Mouse (Mus musculus) ES-E14 (cell line): ENCODE data around the gene Batf3. TPM values are rescaled to one million over a fixed set of nuclear protein-coding genes. Genes with fewer than 3 reads are reported as not detected.
"Not testable (repeated sequence)": the region's sequence is repeated elsewhere in the genome, so short reads cannot be mapped to it uniquely, and the experiment has no call there.

Source experiments
- DNase-seq: peaks from one replicate; pipeline ENCODE4 v3.0.0-alpha.2; 2013; ENCODE audit warnings: low read depth, low spot score
- H3K27ac ChIP-seq: 2 replicates; pipeline ENCODE4 v1.5.1; 2012; ENCODE audit warnings: low read depth, mild to moderate bottlenecking, low read length, moderate library complexity, mixed read lengths; ENCODE audit not compliant: poor library complexity, insufficient read depth, severe bottlenecking
- H3K36me3 ChIP-seq: 2 replicates; pipeline ENCODE4 v1.6.1; 2012; ENCODE audit warnings: mild to moderate bottlenecking, low read length, moderate library complexity, mixed read lengths; ENCODE audit not compliant: control insufficient read depth, poor library complexity, insufficient read depth, severe bottlenecking
- H3K4me1 ChIP-seq, 2 experiments: fragments of 150-350 bp in 1 of 2; sonication (generic) in 1 of 2; 2 replicates each; pipeline ENCODE4 v1.6.1; 2012; ENCODE audit warnings: low read length in 2 of 2, mild to moderate bottlenecking in 1 of 2, mixed read lengths in 1 of 2; ENCODE audit not compliant: control insufficient read depth in 2 of 2, insufficient read depth in 2 of 2, poor library complexity in 1 of 2
- H3K4me3 ChIP-seq, 2 experiments: fragments of 150-350 bp in 1 of 2; sonication (generic) in 1 of 2; 2 replicates each; pipeline ENCODE4 v1.5.1; 2012; ENCODE audit warnings: low read length in 2 of 2, low read depth in 1 of 2, mild to moderate bottlenecking in 1 of 2, mixed read lengths in 1 of 2; ENCODE audit not compliant: insufficient read depth in 1 of 2, poor library complexity in 1 of 2, severe bottlenecking in 1 of 2
- H3K9ac ChIP-seq: 2 replicates; pipeline ENCODE4 v1.6.1; 2012; ENCODE audit warnings: low read depth, mild to moderate bottlenecking, low read length, mixed read lengths; ENCODE audit not compliant: poor library complexity, insufficient read depth, severe bottlenecking
- H3K9me3 ChIP-seq: fragments of 150-350 bp; sonication (generic); 2 replicates; pipeline ENCODE4 v1.6.1; 2012; ENCODE audit warnings: low read depth, mild to moderate bottlenecking, low read length; ENCODE audit not compliant: control insufficient read depth, insufficient read depth
- CHD2 ChIP-seq: IDR thresholded peaks from 2 replicates; pipeline ENCODE4 v1.6.1; 2014; ENCODE audit warnings: mild to moderate bottlenecking, low read depth, low read length, inconsistent platforms
- HCFC1 ChIP-seq: IDR thresholded peaks from 2 replicates; pipeline ENCODE4 v1.6.1; 2012; ENCODE audit warnings: low read length, inconsistent platforms, borderline replicate concordance; ENCODE audit not compliant: insufficient read depth
- MAFK ChIP-seq: IDR thresholded peaks from 2 replicates; pipeline ENCODE4 v1.6.1; 2014; ENCODE audit warnings: mild to moderate bottlenecking, low read depth, low read length, inconsistent platforms; ENCODE audit not compliant: insufficient read depth
- ZC3H11A ChIP-seq: IDR thresholded peaks from 2 replicates; pipeline ENCODE4 v1.6.1; 2012; ENCODE audit warnings: low read depth, mild to moderate bottlenecking, inconsistent platforms, low read length, borderline replicate concordance
- ZNF384 ChIP-seq: IDR thresholded peaks from 2 replicates; pipeline ENCODE4 v1.6.1; 2012; ENCODE audit warnings: low read depth, low read length, inconsistent platforms
- in situ Hi-C, 2 experiments: fragments of 600-800 bp; cut with MboI; formaldehyde crosslinking; loops; one replicate each; pipeline ENCODE4 v1.15.1; 2025; ENCODE audit warnings: low sequenced_read_pairs in 2 of 2, inconsistent platforms in 1 of 2; ENCODE audit not compliant: unreplicated experiment in 2 of 2
- total RNA-seq: library from RNA; depleted of rRNA; stranded (reverse); fragments of 300-350 nt; gene quantifications from 2 replicates; pipeline ENCODE4 v1.2.3, GENCODE M21; 2012

Batf3 gene
- total RNA-seq, 1 experiment = 2.8 TPM

GRCm38 (mm10) chr1:191138436-191138835 is 40.8 kb downstream of the Batf3 start:
- Histone ChIP-seq H3K9me3 (no peaks in the 10 kb centered on the region; the same call in 1 of the 2 replicates), H3K27ac (no peak overlapping the region), H3K36me3 (no peaks in the 10 kb centered on the region; the same call in 1 of the 2 replicates), H3K4me3 (no peak overlapping the region), H3K9ac (no peak overlapping the region), H3K4me1 (peaks cover 0 to 4% of the 10 kb centered on the region in 2 experiments; a peak in 1 of 4 replicates)
- TF ChIP-seq ZNF384 (no peak), MAFK (no peak), CHD2 (no peak), ZC3H11A (no peak), HCFC1 (no peak)
- DNase-seq = no peak
- in situ Hi-C loops = no loop called here

GRCm38 (mm10) chr1:191138874-191139495 is 41.3 kb downstream of the Batf3 start:
- Histone ChIP-seq H3K4me1 (peaks cover 0 to 4% of the 10 kb centered on the region in 2 experiments; a peak in 1 of 4 replicates), H3K36me3 (no peaks in the 10 kb centered on the region; the same call in 1 of the 2 replicates), H3K9ac (no peak overlapping the region), H3K4me3 (no peak overlapping the region), H3K9me3 (no peaks in the 10 kb centered on the region; the same call in 1 of the 2 replicates), H3K27ac (no peak overlapping the region)
- in situ Hi-C loops = no loop called here
- no peak for DNase-seq
- no peak for TF ChIP-seq MAFK
- no peak for TF ChIP-seq ZC3H11A
- TF ChIP-seq CHD2 = no peak

GRCm38 (mm10) chr1:191140983-191141382 is 43.3 kb downstream of the Batf3 start:
- in situ Hi-C loops = no loop called here
- H3K4me3 ChIP-seq = no peak overlapping the region
- no peak overlapping the region for H3K9ac ChIP-seq
- peaks cover 0 to 2% of the 10 kb centered on the region in 2 experiments; a peak in 1 of 4 replicates for H3K4me1 ChIP-seq
- DNase-seq = no peak
- no peak overlapping the region for H3K27ac ChIP-seq
- H3K9me3 ChIP-seq = no peaks in the 10 kb centered on the region; the same call in 1 of the 2 replicates
- TF ChIP-seq MAFK (no peak), HCFC1 (no peak), CHD2 (no peak), ZNF384 (no peak), ZC3H11A (no peak)
- H3K36me3 ChIP-seq = no peaks in the 10 kb centered on the region; the same call in 1 of the 2 replicates

- H3K4me3 ChIP-seq, H3K9ac ChIP-seq, H3K36me3 ChIP-seq, H3K4me1 ChIP-seq, DNase-seq, H3K9me3 ChIP-seq, in situ Hi-C loops, H3K27ac ChIP-seq: not testable (repeated sequence)
Observed at GRCm38 (mm10) chr1:191149489-191149888, 51.8 kb downstream of the Batf3 start.

GRCm38 (mm10) chr1:191150924-191151605 is 53.4 kb downstream of the Batf3 start:
- Histone ChIP-seq H3K36me3 (no peaks in the 10 kb centered on the region), H3K27ac (no peak overlapping the region), H3K9me3 (no peaks in the 10 kb centered on the region), H3K4me3 (no peak overlapping the region), H3K9ac (no peak overlapping the region), H3K4me1 (no peaks in the 10 kb centered on the region)
- TF ChIP-seq CHD2 (no peak), HCFC1 (no peak), ZC3H11A (no peak), MAFK (no peak), ZNF384 (no peak)
- DNase-seq = no peak
- in situ Hi-C loops = no loop called here
